Mouse (Mus musculus) midbrain, embryonic 11.5 days (tissue): ENCODE results near the gene Elmo1. TPM values are rescaled to one million over a fixed set of nuclear protein-coding genes. Genes with fewer than 3 reads are reported as not detected.
A peak's percentile ranks its signal among the peaks of the same experiment; 100 is the strongest.

Experiments used
- ATAC-seq: fragments of 200-750 bp; cut with Nextera tagmentation; 2 replicates; pipeline ENCODE4 v1.8.0; 2017; ENCODE audit warnings: moderate TSS enrichment, moderate library complexity; ENCODE audit not compliant: low FRiP score
- DNase-seq: peaks from one replicate; pipeline ENCODE4 v3.0.0; 2015; ENCODE audit warnings: low spot score; ENCODE audit errors: missing footprints
- H3K27ac ChIP-seq: fragments of 300-500 bp; sonication (generic); 2 replicates; pipeline ENCODE4 v1.5.1; 2014; ENCODE audit warnings: low read depth, low read length
- H3K27me3 ChIP-seq: fragments of 300-500 bp; sonication (generic); 2 replicates; pipeline ENCODE4 v1.6.1; 2014; ENCODE audit warnings: mild to moderate bottlenecking, low read length, moderate library complexity, mixed read lengths; ENCODE audit not compliant: control insufficient read depth, insufficient read depth
- H3K36me3 ChIP-seq: fragments of 300-500 bp; sonication (generic); 2 replicates; pipeline ENCODE4 v1.6.1; 2014; ENCODE audit warnings: mild to moderate bottlenecking, low read length, moderate library complexity, mixed read lengths; ENCODE audit not compliant: control insufficient read depth, insufficient read depth
- H3K4me1 ChIP-seq: fragments of 300-500 bp; sonication (generic); 2 replicates; pipeline ENCODE4 v1.6.1; 2014; ENCODE audit warnings: low read length; ENCODE audit not compliant: control insufficient read depth, insufficient read depth
- H3K4me2 ChIP-seq: fragments of 300-500 bp; sonication (generic); 2 replicates; pipeline ENCODE4 v1.6.1; 2014; ENCODE audit warnings: mild to moderate bottlenecking, moderate library complexity
- H3K4me3 ChIP-seq: fragments of 300-500 bp; sonication (generic); 2 replicates; pipeline ENCODE4 v1.5.1; 2014; ENCODE audit warnings: low read depth, low read length
- H3K9ac ChIP-seq: fragments of 300-500 bp; sonication (generic); 2 replicates; pipeline ENCODE4 v1.6.1; 2014; ENCODE audit warnings: low read length
- H3K9me3 ChIP-seq: fragments of 300-500 bp; sonication (generic); 2 replicates; pipeline ENCODE4 v1.6.1; 2016; ENCODE audit warnings: low read length; ENCODE audit not compliant: control insufficient read depth
- WGBS: fragments of 180-500 bp; shearing (Covaris S2); extraction: QIAGEN DNeasy Blood & Tissue Kit; methylation state at CpG from one replicate; pipeline ENCODE4 v1.1.7; 2014; 5-methylcytosine and 5-hydroxymethylcytosine counted together
- polyA plus RNA-seq: library from polyadenylated mRNA; unstranded; fragments of >200 nt; fragmentation: Nextera tagmentation; extraction: Ambion mirVana; gene quantifications from 2 replicates; pipeline ENCODE4 v1.2.1, GENCODE M21; 2014

Gene Elmo1
- polyA plus RNA-seq, 1 experiment from 2014 or later = 19.1 TPM

DNA sequence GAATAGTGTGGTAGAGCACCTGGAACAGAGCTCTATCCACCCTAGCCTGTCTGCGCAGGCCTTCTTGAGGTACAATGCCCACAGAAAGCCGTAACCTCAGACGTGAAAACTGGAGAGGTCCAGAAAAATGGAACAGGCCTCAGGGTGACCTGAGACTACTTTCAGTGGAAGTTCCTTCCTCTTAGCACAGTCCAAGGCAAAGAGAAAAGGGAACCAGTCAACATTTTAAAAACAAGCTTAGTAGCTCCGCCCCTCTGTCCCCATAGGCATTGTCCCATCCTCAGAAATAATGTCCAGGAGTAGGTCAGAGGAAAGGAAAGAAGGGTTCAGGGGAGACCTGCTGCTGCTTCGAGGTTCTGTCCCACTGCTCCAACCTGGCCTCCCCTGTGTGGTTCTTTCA is 90.3 kb downstream of the Elmo1 start:
- no peak for DNase-seq
- no peak for ATAC-seq
- Histone ChIP-seq H3K27me3 (no peaks in the 10 kb centered on the region), H3K9ac (no peak overlapping the region), H3K4me1 (0 out of 2 replicates have a peak, but pooled peaks cover 3% of the 10 kb centered on the region), H3K27ac (no peak overlapping the region), H3K36me3 (no peaks in the 10 kb centered on the region), H3K4me2 (no peak overlapping the region), H3K4me3 (no peak overlapping the region), H3K9me3 (no peaks in the 10 kb centered on the region)
- 85% methylated on average over 5 of the region's 5 CpGs for WGBS

DNA sequence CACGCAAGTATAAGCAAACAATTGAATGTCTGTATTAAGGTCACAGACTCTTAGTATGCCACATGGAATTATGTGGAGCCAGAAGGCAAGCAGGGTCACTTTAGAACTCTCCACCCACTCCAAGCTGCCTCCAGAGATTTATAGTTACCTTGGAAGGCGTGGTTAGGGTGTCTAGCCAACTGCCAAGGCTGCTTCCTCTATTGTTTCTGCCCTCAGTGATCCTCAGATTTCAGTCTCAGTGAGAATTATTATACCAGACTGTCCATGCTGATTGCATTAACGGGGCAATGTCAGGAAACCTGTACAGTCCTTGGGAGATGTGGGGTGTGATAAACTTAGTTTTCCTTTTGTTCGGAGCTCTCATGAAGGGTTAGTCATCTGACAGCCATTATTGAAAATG is 90.9 kb downstream of the Elmo1 start:
- 86% methylated on average over 4 of the region's 4 CpGs for WGBS
- Histone ChIP-seq H3K4me1 (0 out of 2 replicates have a peak, but pooled peaks cover 3% of the 10 kb centered on the region), H3K27me3 (no peaks in the 10 kb centered on the region), H3K9ac (no peak overlapping the region), H3K27ac (no peak overlapping the region), H3K4me2 (no peak overlapping the region), H3K9me3 (no peaks in the 10 kb centered on the region), H3K4me3 (no peak overlapping the region), H3K36me3 (no peaks in the 10 kb centered on the region)
- DNase-seq (no peak), ATAC-seq (no peak)

DNA sequence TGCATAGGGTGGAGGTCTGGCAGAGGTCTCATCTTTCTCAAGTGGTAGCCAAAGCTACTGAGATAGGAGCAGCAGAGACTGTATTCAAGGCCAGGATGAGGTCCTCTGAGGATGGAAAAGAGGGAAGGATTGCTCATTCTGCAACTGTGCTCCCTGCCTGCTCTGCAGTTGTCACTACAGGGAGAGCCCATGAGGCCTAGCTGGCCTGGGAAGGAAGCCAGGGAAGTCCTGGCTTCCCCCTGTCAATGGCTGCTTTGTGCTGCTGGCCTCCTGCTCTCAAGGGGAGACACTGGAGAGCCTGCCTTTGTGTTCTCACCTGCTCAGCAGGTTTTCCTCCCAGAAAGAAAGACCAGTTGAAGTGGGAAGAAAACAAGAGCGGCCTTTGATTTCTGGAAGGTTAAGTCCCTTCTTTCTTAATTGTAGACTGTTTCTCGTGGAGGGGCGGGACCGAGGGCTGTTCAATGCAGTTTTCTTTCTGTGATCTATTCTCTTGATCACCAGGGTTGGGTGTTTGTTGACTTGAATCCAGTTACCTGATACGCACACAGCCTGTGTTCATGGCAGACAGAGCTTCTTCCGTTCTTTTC is 91.9 kb downstream of the Elmo1 start:
- Histone ChIP-seq H3K27me3 (no peaks in the 10 kb centered on the region), H3K4me2 (no peak overlapping the region), H3K27ac (no peak overlapping the region), H3K9me3 (no peaks in the 10 kb centered on the region), H3K36me3 (no peaks in the 10 kb centered on the region), H3K4me3 (no peak overlapping the region), H3K4me1 (0 out of 2 replicates have a peak, but pooled peaks cover 3% of the 10 kb centered on the region), H3K9ac (no peak overlapping the region)
- DNase-seq (no peak), ATAC-seq (no peak)
- 49% methylated on average over 6 of the region's 6 CpGs for WGBS

DNA sequence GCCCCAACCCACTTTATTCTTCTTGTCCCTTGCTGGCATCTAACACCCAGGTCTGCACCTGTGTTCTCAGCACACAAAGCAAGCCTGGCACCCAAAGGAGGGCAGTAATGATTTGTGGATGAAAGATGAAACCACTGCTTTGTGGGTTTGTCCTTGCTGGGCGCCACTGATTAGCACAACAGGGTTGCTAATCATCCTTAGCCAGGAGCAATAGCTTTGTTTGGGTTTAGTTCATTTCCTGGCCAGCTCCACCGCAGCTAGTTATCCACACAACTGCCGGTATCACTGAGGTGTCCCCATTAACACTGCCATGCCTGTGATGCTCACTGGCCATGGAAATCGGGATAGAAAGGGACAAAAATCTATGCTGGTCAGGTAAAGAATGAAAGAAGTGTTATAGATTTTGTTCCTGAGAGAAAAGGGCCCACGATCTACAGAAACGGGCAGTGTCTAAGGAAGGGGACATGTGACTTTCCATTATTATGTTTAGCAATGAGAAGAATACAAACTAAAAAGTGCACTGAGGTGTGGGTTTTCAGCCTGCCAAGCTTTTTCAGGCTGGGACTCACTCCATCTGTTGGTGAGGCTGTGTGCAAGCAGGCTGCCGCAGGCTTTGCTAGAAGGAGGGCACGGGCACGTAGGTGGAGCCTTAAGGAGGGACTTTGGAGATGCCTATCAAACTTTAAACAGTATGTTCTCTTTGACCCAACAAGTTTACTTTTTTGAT is 93.3 kb downstream of the Elmo1 start:
- no peak overlapping the region for H3K4me2 ChIP-seq
- no peaks in the 10 kb centered on the region for H3K36me3 ChIP-seq
- no peaks in the 10 kb centered on the region for H3K9me3 ChIP-seq
- H3K27me3 ChIP-seq = no peaks in the 10 kb centered on the region
- no peak overlapping the region for H3K9ac ChIP-seq
- WGBS = 15% methylated on average over 9 of the region's 9 CpGs
- 0 out of 2 replicates have a peak, but pooled peaks cover 3% of the 10 kb centered on the region for H3K4me1 ChIP-seq
- ATAC-seq (peak; percentile 61), DNase-seq (peak; percentile 84)
- H3K4me3 ChIP-seq = no peak overlapping the region
- no peak overlapping the region for H3K27ac ChIP-seq

DNA sequence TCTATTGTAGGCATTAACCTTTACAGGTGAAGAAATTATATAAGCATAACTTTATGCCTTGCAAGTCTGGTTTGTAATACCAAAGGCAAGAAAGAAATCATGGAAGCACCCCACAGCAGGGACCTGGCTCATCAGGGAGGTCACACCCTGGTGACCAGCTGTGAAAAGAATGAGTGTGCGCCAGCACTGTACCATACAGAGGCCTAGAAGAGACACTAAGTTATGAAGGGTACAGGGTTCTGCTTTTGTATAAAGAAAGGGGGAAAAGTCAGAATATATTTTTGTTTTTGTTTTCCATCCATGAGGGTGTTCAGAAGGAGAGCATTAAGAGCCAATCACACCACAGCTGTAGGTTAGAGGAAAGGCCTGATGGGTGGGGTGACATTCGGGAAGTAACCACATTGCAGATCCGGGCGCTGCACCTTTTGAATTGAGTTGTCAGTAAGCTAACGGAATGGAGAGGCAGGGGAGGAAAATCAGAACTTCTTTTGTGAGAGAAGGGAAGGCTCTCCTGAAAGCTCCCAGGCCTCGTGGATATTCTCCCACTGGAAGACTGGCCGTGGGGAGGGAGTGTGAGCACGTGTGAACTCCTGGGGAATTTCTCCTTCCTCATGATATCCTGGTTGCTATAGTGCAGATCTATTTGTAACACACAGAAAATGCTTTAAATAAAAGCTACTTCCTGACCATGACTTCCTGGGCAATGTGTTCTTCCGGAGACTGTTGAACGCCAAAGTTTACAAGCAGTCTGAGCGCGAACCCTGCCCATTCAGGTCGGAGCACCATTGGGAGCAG is 94.0 kb downstream of the Elmo1 start:
- H3K27me3 ChIP-seq = no peaks in the 10 kb centered on the region
- no peak for ATAC-seq
- H3K27ac ChIP-seq = no peak overlapping the region
- H3K9ac ChIP-seq = no peak overlapping the region
- no peak for DNase-seq
- H3K4me2 ChIP-seq = no peak overlapping the region
- 64% methylated on average over 13 of the region's 13 CpGs for WGBS
- H3K36me3 ChIP-seq = no peaks in the 10 kb centered on the region
- 0 out of 2 replicates have a peak, but pooled peaks cover 3% of the 10 kb centered on the region for H3K4me1 ChIP-seq
- no peaks in the 10 kb centered on the region for H3K9me3 ChIP-seq
- no peak overlapping the region for H3K4me3 ChIP-seq

DNA sequence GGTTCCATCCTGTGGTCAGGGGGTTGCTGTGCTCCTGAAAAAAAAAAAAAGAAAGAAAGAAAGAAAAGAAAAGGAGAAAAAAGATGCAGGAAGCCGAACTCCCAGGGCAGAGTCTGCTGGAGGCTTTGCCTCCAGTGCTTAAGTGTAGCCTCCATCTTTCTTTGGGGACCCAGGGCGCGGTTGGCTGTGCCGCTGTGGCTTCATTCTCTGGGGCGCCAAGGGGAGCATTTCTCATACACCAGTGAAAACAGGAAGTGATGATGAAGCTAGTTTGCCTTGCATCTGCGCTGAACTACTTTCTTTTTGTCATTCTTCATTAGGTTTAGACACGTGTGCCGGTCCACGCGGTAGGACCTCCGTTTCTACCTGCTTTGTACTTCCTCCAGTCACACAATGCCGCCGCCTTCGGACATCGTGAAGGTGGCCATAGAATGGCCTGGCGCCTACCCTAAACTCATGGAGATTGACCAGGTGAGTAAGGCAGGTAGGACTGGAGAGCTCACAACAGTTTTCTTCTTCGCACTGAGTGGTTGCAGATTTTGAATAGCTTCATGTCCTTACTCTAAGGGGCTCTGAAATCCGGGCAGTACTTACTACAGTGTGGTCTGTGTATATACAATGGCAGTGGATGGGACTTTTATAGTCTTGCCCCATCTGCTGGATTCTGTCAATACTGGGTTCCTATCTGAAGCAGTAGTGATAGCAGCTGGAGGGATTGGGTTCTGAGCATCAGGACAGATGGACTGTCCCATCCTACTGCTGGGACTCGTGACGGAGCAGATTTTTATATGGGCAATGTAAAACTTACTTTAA is 94.8 kb downstream of the Elmo1 start:
- ATAC-seq (no peak), DNase-seq (no peak)
- H3K9ac ChIP-seq = no peak overlapping the region
- 0 out of 2 replicates have a peak, but pooled peaks cover 3% of the 10 kb centered on the region for H3K4me1 ChIP-seq
- H3K27ac ChIP-seq = no peak overlapping the region
- no peak overlapping the region for H3K4me2 ChIP-seq
- H3K4me3 ChIP-seq = no peak overlapping the region
- WGBS = 92% methylated on average over 20 of the region's 20 CpGs
- H3K9me3 ChIP-seq = no peaks in the 10 kb centered on the region
- no peaks in the 10 kb centered on the region for H3K36me3 ChIP-seq
- no peaks in the 10 kb centered on the region for H3K27me3 ChIP-seq

DNA sequence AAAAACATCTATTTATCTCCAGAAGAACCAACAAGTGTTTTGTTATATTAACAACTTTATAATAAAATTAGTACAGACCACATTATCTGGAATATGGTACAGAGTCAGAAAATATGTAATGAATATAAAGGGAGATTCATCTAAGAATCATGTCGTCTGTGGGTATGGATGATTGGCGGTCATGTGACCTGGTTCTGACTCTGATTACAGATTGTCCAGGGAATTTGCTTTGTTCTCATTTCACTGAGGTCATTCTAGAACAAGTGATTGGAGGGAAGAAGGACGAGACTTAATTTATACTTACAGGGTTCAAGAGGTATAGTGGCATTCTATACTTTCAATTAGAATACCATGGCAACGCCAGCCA is 95.4 kb downstream of the Elmo1 start:
- 0 out of 2 replicates have a peak, but pooled peaks cover 3% of the 10 kb centered on the region for H3K4me1 ChIP-seq
- no peak overlapping the region for H3K9ac ChIP-seq
- ATAC-seq = no peak
- WGBS = 82% methylated on average over 4 of the region's 4 CpGs
- H3K27ac ChIP-seq = no peak overlapping the region
- H3K4me3 ChIP-seq = no peak overlapping the region
- no peaks in the 10 kb centered on the region for H3K27me3 ChIP-seq
- DNase-seq = no peak
- no peaks in the 10 kb centered on the region for H3K36me3 ChIP-seq
- H3K9me3 ChIP-seq = no peaks in the 10 kb centered on the region
- no peak overlapping the region for H3K4me2 ChIP-seq

DNA sequence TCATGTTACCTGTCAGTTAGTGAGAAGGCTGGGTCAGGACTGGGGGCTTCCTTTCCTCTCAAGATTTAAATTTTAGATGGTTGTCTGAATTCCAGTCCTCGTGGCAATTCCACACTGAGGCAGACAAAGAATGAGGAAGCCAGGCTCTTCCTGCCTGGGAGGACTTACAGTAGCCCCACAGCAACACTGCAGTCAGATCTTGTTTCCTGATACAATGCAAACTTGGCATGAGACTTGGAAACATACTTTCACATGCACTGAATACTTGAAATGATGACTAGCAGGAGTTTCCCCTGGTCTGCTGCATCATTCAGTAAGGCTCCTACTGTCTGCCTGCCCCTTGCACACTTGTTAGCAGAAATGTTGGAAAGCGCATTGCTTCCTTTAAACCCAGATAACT is 97.3 kb downstream of the Elmo1 start:
- no peaks in the 10 kb centered on the region for H3K36me3 ChIP-seq
- no peak overlapping the region for H3K9ac ChIP-seq
- H3K27ac ChIP-seq = no peak overlapping the region
- no peak overlapping the region for H3K4me3 ChIP-seq
- H3K9me3 ChIP-seq = no peaks in the 10 kb centered on the region
- H3K27me3 ChIP-seq = no peaks in the 10 kb centered on the region
- no peak overlapping the region for H3K4me2 ChIP-seq
- DNase-seq = no peak
- ATAC-seq = no peak
- 0 out of 2 replicates have a peak, but pooled peaks cover 3% of the 10 kb centered on the region for H3K4me1 ChIP-seq
- 96% methylated on average over 2 of the region's 2 CpGs for WGBS
